Mouse (Mus musculus) urinary bladder, postnatal 14 days (tissue): ENCODE measurements around the gene Trpm1.

Experiments used
- DNase-seq: peaks from one replicate; pipeline ENCODE4 v3.0.0; 2021; ENCODE audit warnings: low spot score

Trpm1 gene

GRCm38 (mm10) chr7:64234310-64234820, 80.7 kb downstream of the Trpm1 start:
- DNase-seq: no peak

DNA sequence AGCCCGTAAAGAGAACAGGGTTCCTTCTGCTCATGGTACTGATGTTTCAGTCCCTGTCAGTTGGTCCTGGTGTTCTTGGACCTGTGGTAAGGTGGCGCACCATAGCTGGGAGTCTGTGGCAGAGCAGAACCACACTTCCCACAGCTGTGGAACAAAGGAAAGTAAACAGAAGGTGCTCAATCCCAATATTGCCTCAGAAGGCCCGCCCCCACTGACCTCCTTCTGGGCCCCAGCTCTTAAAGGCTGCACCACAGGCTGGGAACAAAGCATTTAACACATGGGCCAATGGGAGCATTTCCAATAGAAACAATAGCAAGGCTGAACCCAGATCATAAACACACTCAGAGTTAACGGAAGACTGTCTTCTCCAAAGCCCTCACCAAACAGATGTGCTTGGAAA, 82.9 kb downstream of the Trpm1 start:
- DNase-seq: no peak

- DNase-seq: no peak
These were observed 84.1 kb downstream of the Trpm1 start for GRCm38 (mm10) chr7:64237747-64238146.

DNA sequence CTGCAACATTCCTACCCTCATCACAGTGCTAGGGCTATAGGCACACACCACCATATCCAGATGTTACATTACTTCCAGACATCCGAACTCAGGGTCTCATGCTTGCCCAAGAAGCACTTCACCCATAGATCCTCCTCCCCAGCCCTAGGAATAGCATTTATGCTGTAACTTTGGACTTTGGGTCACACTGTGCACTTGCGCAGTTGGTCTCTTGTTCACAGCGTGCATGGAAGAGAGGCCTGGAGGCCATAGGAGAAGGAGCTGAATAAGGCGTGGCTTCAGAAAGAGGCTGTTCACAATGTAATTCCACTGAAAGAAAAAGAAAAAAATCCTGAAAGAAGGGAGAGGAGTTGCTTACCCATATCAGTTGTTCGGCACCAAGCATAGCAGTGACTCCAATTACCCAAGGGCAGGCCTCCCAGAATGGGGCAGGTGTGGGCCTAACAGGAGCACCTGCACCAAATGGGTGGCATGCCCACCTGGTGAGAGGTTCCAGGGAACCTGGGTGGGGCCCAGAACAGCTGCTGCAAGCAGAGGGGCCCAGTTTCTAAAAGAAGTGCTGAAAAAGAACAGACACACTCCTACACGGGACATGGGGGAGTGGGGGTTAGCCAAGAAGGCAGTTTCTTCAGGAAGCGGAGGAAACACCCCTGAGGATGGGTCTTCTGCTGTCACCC, 84.9 kb downstream of the Trpm1 start:
- no peak for DNase-seq

DNA sequence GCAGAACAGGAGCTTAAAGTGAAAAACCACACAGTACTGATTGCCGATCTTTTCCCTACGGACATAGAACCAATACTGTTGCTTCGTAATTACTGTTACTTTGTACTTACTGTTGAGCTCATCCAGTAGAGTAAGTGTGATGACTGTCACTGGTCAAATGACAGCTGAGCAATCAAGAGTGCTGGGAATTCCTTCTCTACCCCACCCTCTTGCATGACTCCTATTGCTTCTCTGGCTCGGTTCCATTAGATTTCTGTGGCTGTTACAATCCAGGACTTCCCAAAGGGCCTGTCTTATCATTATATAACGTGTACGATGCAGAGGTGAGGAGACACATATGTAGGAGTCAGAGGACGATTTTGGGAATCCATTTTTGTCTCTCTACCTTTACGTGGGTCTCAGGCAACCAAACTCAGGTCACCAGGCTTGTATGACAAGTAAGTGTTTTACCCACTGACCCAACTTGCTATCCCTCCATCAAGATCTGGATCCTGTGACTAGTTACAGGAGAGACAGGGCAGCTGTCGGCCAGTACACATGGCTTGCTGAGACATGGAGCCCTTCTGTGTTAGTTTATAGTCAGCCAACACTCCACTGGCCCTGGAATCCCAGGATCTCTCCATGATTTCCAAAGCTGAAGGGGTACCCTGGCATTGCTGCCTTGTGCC, 85.6 kb downstream of the Trpm1 start:
- DNase-seq: no peak

DNA sequence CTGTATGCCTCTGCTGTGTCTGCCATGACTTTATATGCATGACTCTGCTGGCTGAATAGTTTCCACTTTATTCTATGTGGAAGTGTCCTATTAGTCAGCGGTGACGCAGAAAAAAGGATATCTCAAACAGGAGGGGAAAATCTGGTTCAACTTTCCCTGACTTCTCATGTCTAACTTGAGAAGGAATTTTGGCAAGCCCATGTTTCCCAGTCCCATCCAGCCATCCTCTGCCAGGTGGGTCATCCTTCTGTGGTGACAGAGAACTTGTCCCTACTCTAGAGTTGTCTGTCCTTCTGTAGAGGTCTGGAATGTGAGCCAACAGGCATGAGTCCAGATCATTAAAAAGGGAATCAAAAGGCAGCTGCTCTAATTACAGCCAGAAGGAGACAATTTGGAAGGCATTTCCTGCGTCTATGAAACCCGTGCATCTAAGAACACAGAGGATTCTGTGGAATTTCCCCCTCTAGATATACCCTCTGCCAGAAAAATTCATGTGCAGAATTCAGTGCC, 86.2 kb downstream of the Trpm1 start:
- DNase-seq: no peak

- DNase-seq: no peak
These were observed 88.8 kb downstream of the Trpm1 start for GRCm38 (mm10) chr7:64242424-64242823.

- DNase-seq: no peak
These were observed 90.7 kb downstream of the Trpm1 start for GRCm38 (mm10) chr7:64244371-64244770.

GRCm38 (mm10) chr7:64246713-64247112, 93.1 kb downstream of the Trpm1 start:
- no peak for DNase-seq

GRCm38 (mm10) chr7:64248352-64248751, 94.7 kb downstream of the Trpm1 start:
- no peak for DNase-seq

DNA sequence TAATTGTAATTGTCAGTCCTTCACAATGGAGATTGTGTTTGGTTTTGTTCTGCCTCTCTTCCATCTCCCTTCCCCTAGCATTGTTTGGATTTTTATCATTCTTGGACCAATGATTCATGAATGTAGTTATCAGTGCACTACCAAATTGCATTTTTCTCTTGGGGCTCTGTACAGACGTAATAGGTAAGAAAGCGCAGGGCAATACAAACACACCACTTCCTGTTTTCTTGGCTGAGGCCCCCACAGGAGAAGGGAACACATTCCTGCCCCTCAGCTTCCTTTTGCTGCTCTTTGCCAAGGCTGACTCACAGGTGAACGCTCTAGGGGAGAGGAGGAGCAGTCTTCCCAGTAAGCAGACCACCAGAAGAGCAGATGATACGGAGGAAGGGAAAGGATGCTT, 96.1 kb downstream of the Trpm1 start:
- DNase-seq: no peak

DNA sequence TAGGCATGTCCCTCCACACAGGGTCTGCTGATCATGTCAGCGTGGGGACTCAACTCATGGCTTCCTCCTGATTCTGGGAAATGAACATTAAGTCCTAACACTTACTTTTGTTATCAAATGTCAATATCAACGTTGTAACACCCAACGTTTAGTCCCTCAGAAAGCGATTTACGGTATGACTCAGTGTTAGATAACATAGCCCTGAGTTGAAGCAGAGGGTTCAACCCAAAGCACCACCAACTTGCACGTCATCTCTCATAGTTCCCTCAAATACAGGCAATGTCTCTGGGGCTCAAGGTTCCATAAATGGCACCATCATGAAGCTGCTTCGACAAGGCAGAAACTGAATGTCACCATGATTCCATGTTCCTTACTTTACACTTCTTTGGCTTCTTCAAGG, 96.8 kb downstream of the Trpm1 start:
- no peak for DNase-seq

DNA sequence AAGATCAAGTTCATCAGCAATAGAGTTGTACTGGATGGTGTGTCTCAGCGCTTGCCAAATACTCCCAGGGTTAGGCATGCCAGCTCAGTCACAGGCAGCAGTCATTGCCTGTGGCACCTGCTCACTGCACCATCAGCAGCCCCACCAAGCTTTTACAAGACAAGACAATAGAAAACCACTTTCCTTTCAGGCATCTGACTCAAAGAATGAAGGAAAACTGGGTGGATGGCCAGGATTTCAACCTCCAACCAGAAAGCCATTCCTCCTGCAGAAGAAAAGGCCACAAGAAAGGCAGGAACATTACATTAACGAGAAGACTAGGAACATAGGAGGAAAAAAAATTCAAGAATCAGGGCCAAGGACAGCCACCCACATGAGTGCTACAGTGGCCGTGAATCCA, 100.1 kb downstream of the Trpm1 start:
- no peak for DNase-seq

DNA sequence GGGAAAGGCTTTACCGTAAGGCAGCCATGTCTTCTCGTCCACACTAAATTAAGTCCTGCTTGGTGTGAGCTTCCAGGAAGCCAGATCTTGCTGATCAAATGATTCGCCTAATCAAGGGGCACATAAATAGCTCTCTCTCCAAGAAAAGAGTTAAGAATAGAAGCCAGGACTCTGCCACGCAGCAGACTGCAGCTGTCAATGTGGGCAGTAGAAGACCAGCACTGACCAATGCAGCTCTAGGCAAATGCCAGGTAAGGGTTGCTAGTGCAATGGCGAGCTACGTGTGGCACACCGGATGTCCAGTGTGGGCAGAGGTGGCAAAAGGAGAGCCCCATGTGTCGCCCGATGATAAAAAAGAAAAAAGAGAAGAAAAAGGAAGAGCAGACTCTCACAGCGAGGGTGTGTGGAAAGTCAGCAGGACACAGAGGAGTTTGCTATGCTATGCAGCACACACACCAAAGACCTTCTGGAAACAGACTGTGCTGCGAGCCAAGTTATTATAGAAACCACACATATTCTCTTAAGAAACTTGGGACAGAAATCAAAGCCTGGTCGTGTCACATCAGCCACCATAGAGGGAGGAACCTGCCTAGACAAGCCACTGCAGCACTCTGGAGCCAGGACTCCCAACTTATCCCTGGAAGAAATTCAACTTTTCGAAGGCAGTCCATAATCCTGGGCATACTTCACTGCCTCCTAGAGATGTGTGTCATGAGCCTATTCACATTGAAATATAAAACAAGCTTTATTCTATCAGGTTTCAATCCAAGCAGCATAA, 112.1 kb downstream of the Trpm1 start:
- no peak for DNase-seq

GRCm38 (mm10) chr7:64266587-64266986, 113.0 kb downstream of the Trpm1 start:
- no peak for DNase-seq

GRCm38 (mm10) chr7:64271926-64272325, 118.3 kb downstream of the Trpm1 start:
- no peak for DNase-seq

DNA sequence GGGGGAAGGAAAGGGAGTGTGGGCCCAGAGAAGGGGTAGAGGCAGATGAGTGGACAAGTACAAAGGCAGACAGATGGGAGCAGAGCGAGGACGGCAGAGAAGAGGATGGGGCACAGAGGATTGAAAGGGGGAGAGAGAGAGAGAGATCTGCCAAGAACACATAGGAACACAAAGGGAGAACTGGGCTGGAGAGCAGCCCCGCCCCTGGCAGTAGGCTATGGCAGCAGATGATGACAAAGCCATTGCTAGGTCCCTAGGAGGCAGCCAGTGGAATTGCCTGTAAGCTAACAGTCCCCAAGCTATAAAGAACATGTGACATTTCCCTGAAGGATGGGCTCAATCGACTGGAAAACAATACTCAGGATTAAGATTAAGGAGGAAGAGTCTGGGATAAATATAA, 121.9 kb downstream of the Trpm1 start:
- no peak for DNase-seq

DNA sequence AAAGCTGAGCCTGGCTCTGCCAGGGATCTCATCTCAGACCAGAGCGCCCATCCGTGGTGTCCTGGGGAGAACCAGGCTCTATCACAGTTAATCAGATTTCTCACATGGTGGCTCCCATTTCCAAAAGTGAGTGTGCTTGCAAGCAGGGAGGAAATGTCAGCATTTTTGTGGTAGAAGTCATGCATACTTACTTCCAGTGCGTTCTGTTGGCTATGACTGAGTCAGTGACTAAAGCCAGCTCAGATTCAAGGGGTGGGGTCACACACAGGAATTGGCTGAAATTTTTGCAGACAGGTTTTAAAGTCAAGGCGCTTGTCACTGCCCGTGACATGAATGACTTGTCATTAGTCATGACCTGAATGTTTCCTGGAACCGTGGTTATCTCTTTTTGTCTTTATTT, 123.3 kb downstream of the Trpm1 start:
- peak; percentile 42 for DNase-seq

GRCm38 (mm10) chr7:64278526-64278925, 124.9 kb downstream of the Trpm1 start:
- no peak for DNase-seq

GRCm38 (mm10) chr7:64279548-64279947, 125.9 kb downstream of the Trpm1 start:
- no peak for DNase-seq

GRCm38 (mm10) chr7:64286566-64286965, 132.9 kb downstream of the Trpm1 start:
- DNase-seq: no peak

- peak; percentile 99 for DNase-seq
These were observed 133.9 kb downstream of the Trpm1 start, which contains the start of gene Mtmr10 for GRCm38 (mm10) chr7:64287414-64288091. Gene Mtmr10, plus strand, starts transcription at chr7:64287653.
